Mouse (Mus musculus) cerebellum, adult 2 months (tissue): Measurements from ENCODE around the gene Olfr1380.

Experiments used
- CTCF ChIP-seq: fragments of 200-500 bp; IDR thresholded peaks from 2 replicates; pipeline ENCODE4 v1.5.1; 2011; ENCODE audit warnings: low read depth, mild to moderate bottlenecking, control low read depth, low read length, moderate library complexity, borderline replicate concordance; ENCODE audit not compliant: insufficient read depth
- POLR2A ChIP-seq: fragments of 200-500 bp; IDR thresholded peaks from 2 replicates; pipeline ENCODE4 v1.6.1; 2011; ENCODE audit warnings: low read length, control low read depth, borderline replicate concordance; ENCODE audit not compliant: insufficient read depth

DNA sequence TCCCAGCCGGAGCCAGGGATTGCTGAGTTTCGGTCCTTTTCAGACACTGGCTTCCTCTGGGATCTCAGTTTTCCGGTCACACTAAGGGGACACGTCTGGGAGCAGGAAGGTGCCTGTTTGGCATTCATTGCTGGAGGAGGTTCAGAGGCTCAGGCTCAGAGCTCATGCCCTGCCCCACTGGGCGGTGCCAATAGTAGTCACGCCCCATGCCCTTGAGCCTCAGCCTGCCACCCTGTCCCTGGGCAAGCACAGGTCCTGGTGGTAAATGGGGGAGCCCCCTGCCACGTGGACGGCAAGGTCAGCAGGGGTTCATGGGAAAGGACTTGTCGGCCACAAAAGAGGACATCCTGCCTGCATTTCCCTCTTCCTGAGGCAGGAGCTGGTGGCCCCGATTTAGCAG is 56.7 kb downstream of the Olfr1380 start:
- no peak for TF ChIP-seq CTCF
- no peak for TF ChIP-seq POLR2A
